Mouse (Mus musculus): Measurements from ENCODE around the gene Aoah. TPM values are rescaled to one million over a fixed set of nuclear protein-coding genes. Genes with fewer than 3 reads are reported as not detected.

Aoah gene
- total and polyA plus RNA-seq, 3 experiments, result 0.17 TPM; not detected in 2

DNA sequence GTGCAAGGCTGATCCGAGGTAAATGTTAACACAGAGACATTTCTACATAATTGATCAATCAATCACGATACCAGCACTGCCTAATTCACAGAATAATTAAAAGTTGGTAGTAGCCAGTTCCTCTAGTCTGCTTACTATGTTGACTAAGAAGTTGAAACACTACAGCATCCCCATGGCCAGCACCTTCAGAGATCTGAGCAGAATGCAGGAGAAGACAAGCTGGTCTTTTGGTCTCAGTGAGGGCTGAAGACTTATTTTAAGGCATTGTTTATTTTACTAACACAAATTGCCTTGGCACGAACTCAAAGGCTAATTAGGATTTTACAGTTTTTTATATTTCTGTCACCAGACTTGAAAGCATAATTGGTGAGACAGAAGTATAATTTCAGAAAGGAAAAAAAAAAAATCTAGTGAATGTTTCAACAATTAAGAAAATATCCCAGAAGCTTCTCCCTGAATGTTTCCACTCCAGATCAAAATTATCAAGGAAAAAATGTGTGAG, 107.8 kb downstream of the Aoah start:
- DNase-seq (ENCODE audit: extremely low read depth), result no peak
- dilution Hi-C loops (cut with MboI; ENCODE audit: extremely low pct_ligation_motif_present, extremely low pct_unique_long_range_greater_than_20kb, low sequenced_read_pairs), result no loop called here
- in situ Hi-C loops (cut with MboI; ENCODE audit: low pct_ligation_motif_present, low pct_unique_long_range_greater_than_20kb, low sequenced_read_pairs), result no loop called here
- Histone ChIP-seq H3K4me2 (ENCODE audit: insufficient read depth, low read depth, poor library complexity, severe bottlenecking) (no peak overlapping the region), H3K79me2 (replicated peaks; ENCODE audit: control insufficient read depth, extremely low read depth, insufficient read depth, poor library complexity, severe bottlenecking) (no peaks in the 10 kb centered on the region), H3K27me3 (replicated peaks) (no peaks in the 10 kb centered on the region), H3K4me1 (ENCODE audit: control insufficient read depth in 1 of 2, insufficient read depth in 2 of 2) (no peaks in the 10 kb centered on the region), H3K9me3 (replicated peaks; ENCODE audit: low read length) (no peaks in the 10 kb centered on the region), H3K4me3 (replicated peaks in 1 of 3; ENCODE audit: low read depth in 2 of 3, low read length in 2 of 3, poor library complexity in 1 of 3) (no peak overlapping the region), H3K36me3 (replicated peaks in 1 of 2; ENCODE audit: control insufficient read depth in 1 of 2, insufficient read depth in 1 of 2, low read length in 1 of 2) (no peaks in the 10 kb centered on the region), H3K9ac (ENCODE audit: insufficient read depth, low read depth) (no peak overlapping the region), H3K27ac (ENCODE audit: insufficient read depth, low read depth) (no peak overlapping the region)
- no peak for TF ChIP-seq CHD2 (IDR thresholded peaks at IDR 0.05; ENCODE audit: low read length)
- no peak for TF ChIP-seq RCOR1 (conservative IDR thresholded peaks at IDR 0.05; ENCODE audit: low read depth, low read length)
- no peak for TF ChIP-seq ZKSCAN1 (IDR thresholded peaks at IDR 0.05; ENCODE audit: borderline replicate concordance, low read depth, low read length)
- TF ChIP-seq MXI1 (IDR thresholded peaks at IDR 0.05; ENCODE audit: low read depth, low read length), result no peak
- TF ChIP-seq KAT2A (IDR thresholded peaks at IDR 0.05; ENCODE audit: insufficient replicate concordance, low read length), result no peak
- no peak for TF ChIP-seq MYC (IDR thresholded peaks at IDR 0.05; ENCODE audit: low read depth, low read length)
- TF ChIP-seq JUND (conservative IDR thresholded peaks at IDR 0.05; ENCODE audit: low read depth, low read length), result no peak
- no peak for TF ChIP-seq TCF12 (IDR thresholded peaks at IDR 0.05; ENCODE audit: low read depth, low read length)
- no peak for TF ChIP-seq JUN (IDR thresholded peaks at IDR 0.05; ENCODE audit: insufficient read depth, low read depth, low read length)

DNA sequence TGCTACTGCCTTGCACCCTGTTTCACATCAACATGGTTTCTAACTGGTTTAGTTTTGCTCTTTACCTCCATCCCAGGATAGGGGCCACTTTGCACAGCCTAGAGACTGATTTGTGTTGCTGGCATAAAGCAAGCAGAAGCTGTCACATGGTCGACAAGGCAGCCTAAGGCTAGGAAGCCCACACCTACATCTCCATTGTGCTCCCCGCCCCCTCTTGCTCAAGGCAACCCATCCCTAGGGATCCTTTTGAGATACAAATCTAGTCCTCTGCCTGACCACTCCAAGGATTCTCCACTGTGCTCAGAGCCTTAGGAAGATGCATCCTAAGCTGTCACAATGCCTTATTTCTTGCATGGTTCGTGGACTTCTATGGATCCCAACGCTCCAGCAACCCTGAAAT, 110.2 kb downstream of the Aoah start:
- H3K79me2 ChIP-seq (replicated peaks; ENCODE audit: control insufficient read depth, extremely low read depth, insufficient read depth, poor library complexity, severe bottlenecking), result no peaks in the 10 kb centered on the region
- no peak overlapping the region for H3K27ac ChIP-seq (ENCODE audit: insufficient read depth, low read depth)
- dilution Hi-C loops (cut with MboI; ENCODE audit: extremely low pct_ligation_motif_present, extremely low pct_unique_long_range_greater_than_20kb, low sequenced_read_pairs) (no loop called here), in situ Hi-C loops (cut with MboI; ENCODE audit: low pct_ligation_motif_present, low pct_unique_long_range_greater_than_20kb, low sequenced_read_pairs) (no loop called here)
- H3K9me3 ChIP-seq (replicated peaks; ENCODE audit: low read length), result no peaks in the 10 kb centered on the region
- H3K4me3 ChIP-seq (replicated peaks in 1 of 3; ENCODE audit: low read depth in 2 of 3, low read length in 2 of 3, poor library complexity in 1 of 3), result no peak overlapping the region
- H3K4me1 ChIP-seq (ENCODE audit: control insufficient read depth in 1 of 2, insufficient read depth in 2 of 2), result no peaks in the 10 kb centered on the region
- H3K27me3 ChIP-seq (replicated peaks), result no peaks in the 10 kb centered on the region
- TF ChIP-seq ZMIZ1 (IDR thresholded peaks at IDR 0.05; ENCODE audit: low read depth, low read length) (no peak), POLR2AphosphoS2 (IDR thresholded peaks at IDR 0.05; ENCODE audit: low read depth, low read length) (no peak), ZKSCAN1 (IDR thresholded peaks at IDR 0.05; ENCODE audit: borderline replicate concordance, low read depth, low read length) (no peak), CTCF (conservative IDR thresholded peaks at IDR 0.05 in 1 of 2, IDR thresholded peaks at IDR 0.05 in 1 of 2; ENCODE audit: low read depth in 2 of 2, low read length in 2 of 2) (no peak), RCOR1 (conservative IDR thresholded peaks at IDR 0.05; ENCODE audit: low read depth, low read length) (no peak), NRF1 (IDR thresholded peaks at IDR 0.05; ENCODE audit: low read depth, low read length) (no peak), JUND (conservative IDR thresholded peaks at IDR 0.05; ENCODE audit: low read depth, low read length) (no peak)
- no peak overlapping the region for H3K9ac ChIP-seq (ENCODE audit: insufficient read depth, low read depth)
- no peak overlapping the region for H3K4me2 ChIP-seq (ENCODE audit: insufficient read depth, low read depth, poor library complexity, severe bottlenecking)
- H3K36me3 ChIP-seq (replicated peaks in 1 of 2; ENCODE audit: control insufficient read depth in 1 of 2, insufficient read depth in 1 of 2, low read length in 1 of 2), result no peaks in the 10 kb centered on the region
- DNase-seq (ENCODE audit: extremely low read depth), result no peak

DNA sequence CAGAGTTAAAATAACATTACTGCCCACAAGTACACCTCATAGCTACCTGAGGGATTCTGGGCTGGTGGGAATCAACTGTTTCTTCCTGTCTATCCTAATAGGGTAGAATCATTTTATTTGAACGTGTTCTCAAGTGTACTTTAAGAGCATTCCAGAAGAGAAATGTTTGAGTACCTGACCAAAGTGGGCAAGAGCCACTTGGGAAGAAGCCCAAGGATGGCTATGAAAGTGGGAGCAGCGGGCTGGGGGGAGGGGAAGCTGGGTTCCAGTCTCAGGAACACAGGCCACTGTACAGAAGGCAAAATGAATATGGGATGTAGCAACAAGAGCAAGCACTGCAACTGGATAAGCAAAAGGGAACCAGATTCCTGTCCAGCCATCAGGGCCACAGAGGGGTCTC, 111.3 kb downstream of the Aoah start:
- dilution Hi-C loops (cut with MboI; ENCODE audit: extremely low pct_ligation_motif_present, extremely low pct_unique_long_range_greater_than_20kb, low sequenced_read_pairs), result no loop called here

More for the DNA sequence above, 111.3 kb downstream of the Aoah start:
- H3K27me3 ChIP-seq (replicated peaks), result no peaks in the 10 kb centered on the region
- no peak overlapping the region for H3K4me3 ChIP-seq (replicated peaks in 1 of 3; ENCODE audit: low read depth in 2 of 3, low read length in 2 of 3, poor library complexity in 1 of 3)
- H3K9ac ChIP-seq (ENCODE audit: insufficient read depth, low read depth), result no peak overlapping the region
- H3K36me3 ChIP-seq (replicated peaks in 1 of 2; ENCODE audit: control insufficient read depth in 1 of 2, insufficient read depth in 1 of 2, low read length in 1 of 2), result no peaks in the 10 kb centered on the region
- TF ChIP-seq RCOR1 (conservative IDR thresholded peaks at IDR 0.05; ENCODE audit: low read depth, low read length), result no peak
- no peak for TF ChIP-seq SMC3 (IDR thresholded peaks at IDR 0.05; ENCODE audit: low read depth, low read length)
- no peak for TF ChIP-seq MAZ (IDR thresholded peaks at IDR 0.05; ENCODE audit: low read depth, low read length)
- no peak for TF ChIP-seq ZC3H11A (IDR thresholded peaks at IDR 0.05; ENCODE audit: low read depth, low read length)
- TF ChIP-seq POLR2AphosphoS2 (IDR thresholded peaks at IDR 0.05; ENCODE audit: low read depth, low read length), result no peak
- TF ChIP-seq ETS1 (conservative IDR thresholded peaks at IDR 0.05; ENCODE audit: low read depth, low read length), result no peak
- no peak for TF ChIP-seq ZMIZ1 (IDR thresholded peaks at IDR 0.05; ENCODE audit: low read depth, low read length)
- TF ChIP-seq MAFK (IDR thresholded peaks at IDR 0.05; ENCODE audit: insufficient replicate concordance, low read length), result no peak
- no peak for TF ChIP-seq TBP (conservative IDR thresholded peaks at IDR 0.05; ENCODE audit: low read depth, low read length)
- TF ChIP-seq NELFE (IDR thresholded peaks at IDR 0.05; ENCODE audit: low read depth, low read length), result no peak
- TF ChIP-seq CHD2 (IDR thresholded peaks at IDR 0.05; ENCODE audit: low read length), result no peak
- TF ChIP-seq BHLHE40 (IDR thresholded peaks at IDR 0.05; ENCODE audit: low read depth, low read length), result no peak
- no peak for TF ChIP-seq KAT2A (IDR thresholded peaks at IDR 0.05; ENCODE audit: insufficient replicate concordance, low read length)
- H3K27ac ChIP-seq (ENCODE audit: insufficient read depth, low read depth), result no peak overlapping the region
- in situ Hi-C loops (cut with MboI; ENCODE audit: low pct_ligation_motif_present, low pct_unique_long_range_greater_than_20kb, low sequenced_read_pairs), result no loop called here
- no peak for DNase-seq (ENCODE audit: extremely low read depth)
- H3K9me3 ChIP-seq (replicated peaks; ENCODE audit: low read length), result no peaks in the 10 kb centered on the region
- no peaks in the 10 kb centered on the region for H3K79me2 ChIP-seq (replicated peaks; ENCODE audit: control insufficient read depth, extremely low read depth, insufficient read depth, poor library complexity, severe bottlenecking)
- H3K4me2 ChIP-seq (ENCODE audit: insufficient read depth, low read depth, poor library complexity, severe bottlenecking), result no peak overlapping the region
- H3K4me1 ChIP-seq (ENCODE audit: control insufficient read depth in 1 of 2, insufficient read depth in 2 of 2), result no peaks in the 10 kb centered on the region

Measured in CH12.LX (cell line).